Mouse (Mus musculus) inflammation-experienced regulatory T-cells, adult 6 months (primary cell): ENCODE results near the gene Tlcd2. TPM values are rescaled to one million over a fixed set of nuclear protein-coding genes. Genes with fewer than 3 reads are reported as not detected.

Source experiments
- ATAC-seq: one replicate; pipeline ENCODE4 v1.8.0; 2017
- polyA plus RNA-seq, 3 experiments: library from polyadenylated mRNA; unstranded; fragments of 100-300 nt; shearing (Covaris generic); gene quantifications; one replicate each; pipeline ENCODE4 v1.2.1; 2017

Gene Tlcd2
- polyA plus RNA-seq, 3 experiments from 2014 or later, result 10.0 to 23.2 (median 21.3) TPM

GRCm38 (mm10) chr11:75467512-75468215 lies 6.1 kb downstream of the Tlcd2 start:
- ATAC-seq, result peak; percentile 51

DNA sequence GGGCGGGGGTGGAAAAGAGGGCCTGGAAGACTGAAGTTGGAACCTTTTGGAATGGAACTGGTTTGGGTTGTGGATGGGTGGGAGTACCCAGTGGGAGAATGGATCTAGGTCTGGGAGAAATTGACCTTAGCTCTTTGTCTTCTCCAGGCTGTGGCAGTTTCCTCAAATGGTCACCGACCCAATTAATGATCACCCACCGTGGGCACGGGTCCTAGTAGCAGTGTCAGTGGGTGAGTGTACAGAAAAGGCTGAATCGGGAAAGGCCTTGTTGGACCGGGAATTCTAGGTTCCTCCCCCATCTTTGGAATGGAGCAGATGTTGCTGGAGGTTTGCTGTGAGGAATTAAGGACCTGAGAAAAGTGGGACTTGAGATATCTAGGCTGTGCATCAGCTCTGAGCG lies 6.9 kb downstream of the Tlcd2 start:
- no peak for ATAC-seq

GRCm38 (mm10) chr11:75469261-75469660 lies 7.7 kb downstream of the Tlcd2 start:
- ATAC-seq, result no peak

DNA sequence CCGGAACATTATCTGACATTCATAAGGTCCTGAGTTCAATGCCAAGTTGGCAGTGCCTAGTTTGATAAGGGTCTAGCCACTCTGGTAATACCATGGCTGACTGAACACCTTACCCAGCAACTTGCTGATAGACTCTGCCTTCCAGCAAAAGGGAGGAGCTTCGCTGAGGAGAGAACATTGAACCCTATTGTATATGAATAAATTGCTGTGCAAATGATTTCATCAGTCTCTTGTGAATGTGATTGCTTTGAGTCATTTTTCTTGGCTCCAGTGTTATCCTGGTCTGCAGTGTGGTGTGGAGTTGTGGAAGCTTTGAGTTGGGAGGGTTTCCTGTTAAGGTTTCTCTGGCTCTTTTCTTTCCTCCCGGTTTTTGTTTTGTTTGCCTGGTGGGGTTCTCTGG lies 9.2 kb downstream of the Tlcd2 start:
- no peak for ATAC-seq

DNA sequence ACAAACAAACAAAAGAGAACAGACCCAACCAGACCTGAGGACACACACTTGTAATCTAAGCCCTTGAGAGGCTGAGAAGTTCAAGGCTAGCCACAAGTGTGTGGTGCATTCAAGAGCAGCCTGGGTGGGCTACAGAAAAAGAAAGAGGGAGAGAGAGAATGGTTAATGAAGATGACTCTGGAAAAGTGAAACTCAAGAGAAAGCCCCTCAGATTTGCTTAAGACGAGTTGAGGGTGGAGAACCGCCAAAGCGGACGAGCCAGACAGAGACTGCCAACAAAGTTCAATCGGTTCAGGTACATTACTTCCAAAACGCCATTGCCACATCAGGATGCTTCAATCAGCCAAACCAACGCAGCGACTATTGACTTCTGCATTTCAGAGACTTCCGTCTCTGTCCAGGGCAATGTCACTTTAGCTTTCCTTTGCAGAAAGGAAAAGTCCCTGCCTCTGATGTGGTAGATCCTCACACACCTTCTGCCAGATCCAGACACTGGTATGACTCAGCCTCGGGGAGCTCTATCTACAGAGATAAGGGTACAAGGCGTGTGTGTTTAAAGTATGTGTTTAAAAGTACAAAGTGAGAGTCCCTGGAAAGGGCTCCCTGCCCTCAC lies 11.1 kb downstream of the Tlcd2 start:
- ATAC-seq, result peak; percentile 85

DNA sequence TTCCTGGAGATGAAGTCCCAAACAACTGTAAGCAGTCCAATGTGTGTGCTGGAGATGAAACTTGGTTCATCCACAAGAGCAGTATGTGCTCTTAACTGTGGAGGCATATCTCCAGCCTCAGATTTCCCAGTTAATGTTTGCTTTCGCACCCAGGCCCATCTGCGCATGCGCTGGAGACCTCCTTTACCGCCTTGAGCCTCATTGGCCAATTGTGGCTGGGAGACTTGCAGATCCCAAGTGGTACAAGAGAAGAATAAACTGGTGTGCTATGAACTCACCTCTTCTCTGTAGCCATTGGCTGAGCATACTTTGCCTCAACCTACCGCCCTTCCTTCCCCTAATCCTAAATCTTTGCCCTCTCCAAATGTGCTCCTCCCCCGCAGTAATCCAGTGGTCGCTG lies 11.9 kb downstream of the Tlcd2 start:
- no peak for ATAC-seq

DNA sequence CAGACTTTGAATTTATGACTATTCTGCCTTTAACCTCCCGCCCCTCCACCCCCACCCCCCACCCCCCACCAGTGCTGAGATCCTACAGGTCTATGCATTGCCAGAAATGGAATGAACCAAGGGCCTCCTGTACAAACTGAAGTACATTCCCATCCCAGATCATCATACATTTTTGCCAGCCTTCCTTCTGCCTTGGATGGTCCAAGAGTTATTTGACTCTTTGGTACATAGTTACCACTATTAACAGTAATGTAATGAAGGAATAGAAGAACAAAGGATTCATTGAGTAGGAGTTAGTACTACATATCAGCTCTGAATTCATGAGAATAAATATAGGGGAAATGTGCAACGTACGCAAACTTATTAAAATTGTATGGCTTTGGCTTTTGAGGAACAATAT lies 24.7 kb downstream of the Tlcd2 start:
- no peak for ATAC-seq

GRCm38 (mm10) chr11:75486601-75487285 lies 25.2 kb downstream of the Tlcd2 start, which contains the start of gene Prpf8:
TSS of gene Prpf8 (plus strand) at chr11:75486816.
- ATAC-seq, result peak; percentile 100

DNA sequence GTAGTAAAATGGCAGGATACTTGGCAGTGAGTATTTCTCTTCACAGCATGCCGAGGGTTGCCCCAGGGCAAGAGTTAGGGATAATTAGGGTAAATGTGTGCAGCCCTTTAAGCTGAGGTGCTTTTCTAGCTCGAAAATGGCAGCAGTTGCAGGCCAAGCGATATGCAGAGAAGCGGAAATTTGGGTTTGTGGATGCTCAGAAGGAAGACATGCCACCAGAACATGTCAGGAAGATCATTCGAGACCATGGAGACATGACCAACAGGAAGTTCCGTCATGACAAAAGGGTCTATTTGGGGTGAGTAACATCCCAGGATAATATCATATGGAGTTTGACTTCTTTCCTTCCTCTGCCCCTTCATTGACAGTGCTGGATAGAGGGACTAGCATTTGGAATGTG lies 26.0 kb downstream of the Tlcd2 start:
- no peak for ATAC-seq

GRCm38 (mm10) chr11:75494296-75495049 lies 33.0 kb downstream of the Tlcd2 start:
- ATAC-seq, result no peak

DNA sequence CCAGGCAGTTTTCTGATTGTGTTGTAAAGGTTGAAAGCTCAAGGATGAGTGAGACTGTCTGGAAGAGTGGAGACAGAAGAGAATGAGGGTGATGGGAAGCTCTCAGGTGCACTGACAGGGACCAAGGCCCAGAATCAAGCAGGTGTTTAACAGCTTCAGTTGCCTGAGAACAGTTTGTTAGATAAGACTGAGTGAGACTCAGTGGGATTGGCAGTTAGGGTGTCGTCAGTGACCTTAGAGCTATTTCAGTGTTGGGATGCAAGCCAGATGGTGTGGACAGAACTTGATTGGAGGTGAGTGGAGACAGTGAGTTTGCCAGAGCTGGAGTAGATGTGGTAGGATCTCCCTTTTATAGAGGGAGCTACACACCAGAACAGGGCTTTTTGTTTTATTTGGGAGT lies 36.6 kb downstream of the Tlcd2 start:
- no peak for ATAC-seq

GRCm38 (mm10) chr11:75508162-75508561 lies 46.6 kb downstream of the Tlcd2 start:
- no peak for ATAC-seq

DNA sequence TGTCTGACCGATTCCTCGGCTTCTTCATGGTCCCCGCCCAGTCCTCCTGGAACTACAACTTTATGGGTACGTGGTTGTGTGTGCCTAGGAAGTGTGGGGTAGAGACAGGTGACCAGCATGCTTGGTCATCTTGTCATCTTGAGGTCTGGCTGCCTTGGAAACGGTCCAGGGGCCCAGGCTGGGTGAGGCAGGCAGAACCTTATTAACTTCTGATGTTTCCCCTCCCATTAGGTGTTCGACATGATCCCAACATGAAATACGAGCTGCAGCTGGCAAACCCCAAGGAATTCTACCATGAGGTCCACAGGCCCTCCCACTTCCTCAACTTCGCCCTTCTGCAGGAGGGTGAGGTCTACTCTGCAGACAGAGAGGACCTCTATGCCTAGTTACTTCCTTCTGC lies 47.4 kb downstream of the Tlcd2 start:
- ATAC-seq, result no peak

DNA sequence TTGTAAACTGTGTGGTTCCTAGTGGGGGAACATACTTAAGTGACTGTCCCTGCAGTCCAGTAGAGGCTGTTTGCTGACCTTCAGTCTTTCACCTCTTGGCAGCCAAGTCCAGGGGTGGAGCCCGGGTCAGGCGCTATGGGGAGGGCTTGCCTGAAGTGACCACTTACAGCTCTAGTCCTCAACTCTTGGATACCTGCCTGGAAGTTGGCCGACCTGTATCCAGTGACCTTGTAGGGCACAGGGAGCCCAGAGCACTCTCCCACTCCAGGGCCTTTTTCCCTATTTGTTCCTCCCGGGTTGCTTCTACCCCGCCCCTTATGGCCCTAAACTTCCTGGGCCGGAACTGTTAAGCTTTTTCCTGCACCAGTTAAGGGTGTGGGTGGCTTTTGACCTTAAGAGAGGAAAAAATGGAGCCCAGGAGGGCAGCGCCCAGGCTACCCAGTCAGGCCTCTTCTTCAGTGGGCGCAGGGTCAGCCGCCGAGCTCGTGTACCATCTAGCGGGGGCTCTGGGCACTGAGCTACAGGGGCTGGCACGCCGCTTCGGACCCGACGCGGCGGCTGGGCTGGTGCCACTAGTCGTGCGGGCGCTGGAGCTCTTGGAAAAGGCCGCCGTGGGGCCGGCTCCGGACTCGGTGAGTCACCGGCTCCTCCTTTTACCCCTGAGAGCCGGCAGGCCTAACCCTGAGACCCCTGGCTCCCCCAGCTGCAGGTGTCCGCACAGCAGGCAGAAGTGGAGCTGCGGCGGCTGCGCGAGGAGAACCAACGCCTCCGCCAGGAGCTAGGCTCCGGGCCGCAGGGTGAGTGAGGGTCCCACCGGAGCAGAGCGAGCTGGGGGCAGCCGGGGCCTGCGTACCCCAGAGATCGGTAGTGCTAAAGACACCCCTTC lies 48.5 kb downstream of the Tlcd2 start, which contains the start of gene Rilp:
Rilp (plus strand) TSS at position 354 of the 886 bp plus-strand sequence.
- ATAC-seq, result peak; percentile 53

GRCm38 (mm10) chr11:75510627-75510993 lies 49.1 kb downstream of the Tlcd2 start:
- peak; percentile 95 for ATAC-seq

- ATAC-seq, result no peak
These were observed 49.7 kb downstream of the Tlcd2 start for GRCm38 (mm10) chr11:75511213-75511612.

- ATAC-seq, result no peak
These were observed 50.9 kb downstream of the Tlcd2 start for GRCm38 (mm10) chr11:75512301-75513018.

- ATAC-seq, result no peak
These were observed 51.8 kb downstream of the Tlcd2 start, which contains the start of gene Scarf1 for GRCm38 (mm10) chr11:75513336-75513735. TSS of gene Scarf1 (plus strand) at chr11:75513540.

DNA sequence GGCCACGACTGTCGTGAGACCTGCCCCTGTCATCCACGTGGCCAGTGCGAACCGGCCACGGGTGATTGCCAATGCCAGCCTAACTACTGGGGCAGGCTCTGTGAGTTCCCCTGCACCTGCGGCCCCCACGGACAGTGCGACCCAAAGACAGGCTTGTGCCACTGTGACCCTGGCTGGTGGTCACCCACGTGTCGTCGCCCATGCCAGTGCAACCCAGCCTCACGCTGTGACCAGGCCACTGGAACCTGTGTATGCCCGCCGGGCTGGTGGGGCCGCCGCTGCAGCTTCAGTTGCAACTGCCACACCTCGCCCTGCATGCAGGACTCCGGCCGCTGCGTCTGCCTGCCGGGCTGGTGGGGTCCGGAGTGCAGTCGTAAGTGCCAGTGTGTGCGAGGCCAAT lies 53.7 kb downstream of the Tlcd2 start:
- no peak for ATAC-seq

DNA sequence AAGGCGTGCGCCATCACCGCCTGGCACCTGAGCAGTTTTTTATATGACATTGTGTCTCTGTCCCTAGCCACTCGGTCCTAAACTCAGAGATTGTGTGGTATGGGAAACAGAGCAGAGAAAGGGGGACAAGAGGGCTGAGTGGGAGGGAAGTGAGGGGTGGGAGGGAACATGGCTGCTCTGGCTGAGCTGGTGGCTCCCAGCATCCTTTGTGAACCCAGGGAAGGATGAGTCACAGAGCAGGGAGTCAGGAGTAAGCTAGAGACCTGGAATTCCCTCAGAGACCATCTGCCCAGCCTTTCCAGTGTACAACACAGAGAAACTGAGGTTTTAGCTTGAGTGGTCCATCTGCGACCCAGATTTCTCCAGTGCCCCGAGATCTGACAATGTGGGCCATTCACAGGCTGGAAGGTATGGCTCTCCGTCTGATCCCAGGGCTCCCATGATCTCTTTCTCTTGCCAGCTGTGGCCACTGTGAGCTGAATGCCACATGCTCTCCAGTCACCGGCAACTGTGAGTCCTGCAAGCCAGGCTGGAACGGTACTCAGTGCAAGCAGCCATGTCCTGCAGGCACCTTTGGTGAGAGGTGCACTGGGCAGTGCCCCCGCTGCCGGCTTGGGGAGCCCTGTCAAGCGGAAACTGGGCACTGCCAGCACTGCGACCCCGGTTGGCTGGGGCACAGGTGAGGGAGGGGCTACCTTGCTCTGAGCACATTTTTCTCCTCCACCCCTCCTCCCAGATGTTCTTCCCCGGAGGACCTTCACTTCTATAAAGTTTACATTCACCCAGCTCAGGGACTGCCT lies 58.5 kb downstream of the Tlcd2 start:
- ATAC-seq, result no peak
